Mouse (Mus musculus) G1E (cell line): ENCODE measurements around the gene Zfp282. TPM values are rescaled to one million over a fixed set of nuclear protein-coding genes. Genes with fewer than 3 reads are reported as not detected.
A peak's percentile ranks its signal among the peaks of the same experiment; 100 is the strongest.

ENCODE experiments used
- ATAC-seq: 2 replicates; pipeline ENCODE4 v1.8.0; 2016; ENCODE audit warnings: mild to moderate bottlenecking; ENCODE audit not compliant: insufficient number of reproducible peaks, poor library complexity, low FRiP score, severe bottlenecking; ENCODE audit errors: extremely low read depth
- DNase-seq: peaks from one replicate; pipeline ENCODE4 v3.0.0; 2012; ENCODE audit warnings: low spot score
- H3K27me3 ChIP-seq: 2 replicates; pipeline ENCODE4 v1.6.1; 2012; ENCODE audit warnings: mild to moderate bottlenecking, low read length, inconsistent platforms; ENCODE audit not compliant: insufficient read depth
- H3K36me3 ChIP-seq: replicated peaks from 2 replicates; pipeline ENCODE3; 2012; ENCODE audit warnings: mild to moderate bottlenecking, inconsistent platforms
- H3K4me1 ChIP-seq: 2 replicates; pipeline ENCODE4 v1.6.1; 2012; ENCODE audit warnings: low read depth, low read length, inconsistent platforms, mixed read lengths; ENCODE audit not compliant: insufficient read depth
- H3K4me3 ChIP-seq: 2 replicates; pipeline ENCODE4 v1.5.1; 2012; ENCODE audit warnings: low read depth, mild to moderate bottlenecking, inconsistent platforms, low read length, moderate library complexity, mixed read lengths
- H3K9me3 ChIP-seq: replicated peaks from 2 replicates; pipeline ENCODE4 v1.6.1; 2012; ENCODE audit warnings: inconsistent platforms
- CTCF ChIP-seq: IDR thresholded peaks from 2 replicates; pipeline ENCODE4 v1.5.1; 2012; ENCODE audit warnings: low read depth, low read length, inconsistent platforms, mixed read lengths
- GATA1 ChIP-seq: IDR thresholded peaks from 2 replicates; pipeline ENCODE4 v1.6.1; 2012; ENCODE audit warnings: borderline replicate concordance, low read length, inconsistent platforms, mixed read lengths
- GATA2 ChIP-seq: IDR thresholded peaks from 2 replicates; pipeline ENCODE4 v1.6.1; 2012; ENCODE audit warnings: low read depth, low read length, inconsistent platforms, borderline replicate concordance
- POLR2AphosphoS5 ChIP-seq: IDR thresholded peaks from 2 replicates; pipeline ENCODE4 v1.6.1; 2012; ENCODE audit warnings: low read depth, low read length, inconsistent platforms; ENCODE audit not compliant: insufficient replicate concordance
- TAL1 ChIP-seq: conservative IDR thresholded peaks from 2 replicates; pipeline ENCODE4 v1.6.1; 2012; ENCODE audit warnings: low read depth, low read length, inconsistent platforms, mixed read lengths
- polyA plus RNA-seq: library from polyadenylated mRNA; stranded (reverse); fragments of >175 nt; gene quantifications from 2 replicates; pipeline ENCODE4 v1.2.3, GENCODE M21; 2012
- total RNA-seq, 2 experiments: library from RNA; stranded (forward) in 1 of 2; stranded (reverse) in 1 of 2; fragments of 200-1000 nt in 1 of 2; fragments of >200 nt in 1 of 2; fragmentation: Nextera tagmentation in 1 of 2; gene quantifications; 2 replicates each; pipeline ENCODE4 v1.2.3; 2014 to 2017

The Zfp282 gene
- total and polyA plus RNA-seq, 3 experiments = 13.3 to 24.6 (median 14.3) TPM

- ATAC-seq = no peak
- H3K36me3 ChIP-seq = peaks cover 92% of the 10 kb centered on the region
These were observed 11.9 kb downstream of the Zfp282 start for GRCm38 (mm10) chr6:47888812-47889383.

DNA sequence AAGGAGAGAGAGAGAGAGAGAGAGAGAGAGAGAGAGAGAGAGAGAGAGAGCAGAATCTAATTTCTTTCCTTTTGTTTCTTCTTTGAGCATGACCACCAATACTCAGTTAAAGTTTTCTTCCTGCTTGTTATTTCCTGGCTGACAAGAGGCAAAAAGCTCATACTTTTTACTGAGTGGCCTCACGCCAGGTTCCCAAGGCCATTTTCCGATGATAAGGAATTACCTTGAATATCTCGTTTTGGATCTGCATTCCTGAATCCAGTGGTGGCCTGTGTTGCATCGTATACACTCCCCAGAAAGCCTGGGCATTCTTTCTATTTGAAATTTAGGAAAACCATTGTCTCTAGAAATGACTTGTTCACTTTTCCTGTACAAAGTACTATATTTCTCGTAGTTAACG lies 22.4 kb downstream of the Zfp282 start:
- H3K36me3 ChIP-seq = peaks cover 64% of the 10 kb centered on the region
- H3K9me3 ChIP-seq = peaks cover 4% of the 10 kb centered on the region
- no peak for ATAC-seq
- TF ChIP-seq POLR2AphosphoS5 (no peak), TAL1 (no peak), CTCF (no peak), GATA2 (no peak), GATA1 (no peak)
- H3K27me3 ChIP-seq = no peaks in the 10 kb centered on the region
- H3K4me3 ChIP-seq = no peak overlapping the region
- H3K4me1 ChIP-seq = no peaks in the 10 kb centered on the region
- no peak for DNase-seq

More at GRCm38 (mm10) chr6:47888812-47889383, 11.9 kb downstream of the Zfp282 start:
- Histone ChIP-seq H3K4me3 (no peak overlapping the region), H3K9me3 (no peaks in the 10 kb centered on the region), H3K4me1 (0 out of 2 replicates have a peak, but pooled peaks cover 3% of the 10 kb centered on the region), H3K27me3 (no peaks in the 10 kb centered on the region)
- TF ChIP-seq GATA1 = no peak
- TF ChIP-seq POLR2AphosphoS5 = no peak
- no peak for TF ChIP-seq CTCF
- no peak for TF ChIP-seq TAL1
- no peak for TF ChIP-seq GATA2
- DNase-seq = no peak

- DNase-seq (no peak), ATAC-seq (no peak)
- peaks cover 13% of the 10 kb centered on the region for H3K9me3 ChIP-seq
- H3K36me3 ChIP-seq = peaks cover 90% of the 10 kb centered on the region
- H3K4me1 ChIP-seq = no peaks in the 10 kb centered on the region
- H3K27me3 ChIP-seq = no peaks in the 10 kb centered on the region
- no peak overlapping the region for H3K4me3 ChIP-seq
- TF ChIP-seq POLR2AphosphoS5 (no peak), TAL1 (no peak), CTCF (no peak), GATA2 (no peak), GATA1 (no peak)
These were observed 26.6 kb downstream of the Zfp282 start for GRCm38 (mm10) chr6:47903587-47903986.

DNA sequence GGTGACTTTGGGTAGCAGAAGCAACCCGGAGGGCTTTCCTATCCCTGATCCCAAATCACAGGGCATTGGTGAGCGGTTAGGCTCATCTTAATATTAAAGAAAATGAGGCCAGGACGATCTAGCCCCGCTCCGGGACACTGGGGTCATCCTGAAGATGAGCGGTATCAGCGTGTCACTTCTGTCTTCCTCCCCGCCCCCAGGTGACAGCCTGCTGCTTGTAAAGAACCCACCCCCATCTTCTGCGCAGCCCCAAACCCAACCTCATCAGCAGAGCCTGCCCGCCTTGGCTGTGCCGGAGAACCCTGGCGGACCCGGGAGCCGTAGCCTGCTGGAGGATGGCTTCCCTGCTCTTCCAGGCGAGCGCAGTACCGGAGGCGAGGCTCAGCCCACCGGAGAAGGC lies 27.4 kb downstream of the Zfp282 start:
- Histone ChIP-seq H3K9me3 (peaks cover 13% of the 10 kb centered on the region), H3K36me3 (peaks cover 88% of the 10 kb centered on the region), H3K4me3 (peak overlapping the region; percentile 0; the same call in 1 of the 2 replicates), H3K27me3 (no peaks in the 10 kb centered on the region), H3K4me1 (no peaks in the 10 kb centered on the region)
- TF ChIP-seq TAL1 (no peak), CTCF (no peak), POLR2AphosphoS5 (no peak), GATA1 (no peak), GATA2 (no peak)
- no peak for ATAC-seq
- DNase-seq = no peak

DNA sequence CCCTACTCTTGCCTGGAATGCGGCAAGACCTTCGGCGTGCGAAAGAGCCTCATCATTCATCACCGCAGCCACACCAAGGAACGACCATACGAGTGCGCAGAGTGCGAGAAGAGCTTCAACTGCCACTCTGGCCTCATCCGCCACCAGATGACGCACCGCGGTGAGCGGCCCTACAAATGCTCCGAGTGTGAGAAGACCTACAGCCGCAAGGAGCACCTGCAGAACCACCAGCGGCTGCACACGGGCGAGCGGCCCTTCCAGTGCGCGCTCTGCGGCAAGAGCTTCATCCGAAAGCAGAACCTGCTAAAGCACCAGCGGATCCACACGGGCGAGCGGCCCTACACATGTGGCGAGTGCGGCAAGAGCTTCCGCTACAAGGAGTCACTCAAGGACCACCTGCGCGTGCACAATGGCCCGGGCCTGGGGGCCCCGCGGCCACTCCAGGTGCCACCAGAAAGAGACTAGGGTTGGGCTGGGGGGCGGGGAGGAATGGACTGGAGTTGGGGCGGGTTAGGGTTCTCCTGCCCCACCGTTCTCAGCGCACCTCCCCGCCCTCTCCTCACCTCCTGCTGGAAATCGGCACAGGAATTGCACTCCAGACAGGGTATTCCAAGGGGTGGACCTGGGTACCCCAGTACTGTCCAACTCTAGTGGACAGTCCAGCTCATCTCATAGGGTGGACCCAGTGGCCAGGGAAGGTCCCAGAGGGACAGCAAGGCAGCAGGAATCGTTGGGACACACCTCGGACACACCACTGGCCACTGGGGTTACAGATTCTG lies 28.1 kb downstream of the Zfp282 start:
- TF ChIP-seq GATA1 = no peak
- no peak for TF ChIP-seq TAL1
- TF ChIP-seq GATA2 = no peak
- no peak for TF ChIP-seq POLR2AphosphoS5
- no peak for TF ChIP-seq CTCF
- no peak for ATAC-seq
- DNase-seq = no peak
- H3K4me3 ChIP-seq = peak overlapping the region; percentile 0; the same call in 1 of the 2 replicates
- H3K27me3 ChIP-seq = no peaks in the 10 kb centered on the region
- H3K36me3 ChIP-seq = peaks cover 84% of the 10 kb centered on the region
- H3K9me3 ChIP-seq = peaks cover 13% of the 10 kb centered on the region
- no peaks in the 10 kb centered on the region for H3K4me1 ChIP-seq

GRCm38 (mm10) chr6:47906326-47906725 lies 29.3 kb downstream of the Zfp282 start:
- TF ChIP-seq GATA2 (no peak), CTCF (no peak), POLR2AphosphoS5 (no peak), TAL1 (no peak), GATA1 (no peak)
- DNase-seq (no peak), ATAC-seq (no peak)
- Histone ChIP-seq H3K4me1 (no peaks in the 10 kb centered on the region), H3K4me3 (no peak overlapping the region), H3K27me3 (no peaks in the 10 kb centered on the region), H3K36me3 (peaks cover 72% of the 10 kb centered on the region), H3K9me3 (peaks cover 13% of the 10 kb centered on the region)
